Mouse (Mus musculus) cerebellum, adult 8-10 months (tissue): ENCODE data around the gene Ubtd2.
"Not testable (repeated sequence)": the region's sequence is repeated elsewhere in the genome, so short reads cannot be mapped to it uniquely, and the experiment has no call there.

Experiments
- DNase-seq: peaks from one replicate; pipeline ENCODE4 v3.0.0; 2022

Ubtd2 gene

DNA sequence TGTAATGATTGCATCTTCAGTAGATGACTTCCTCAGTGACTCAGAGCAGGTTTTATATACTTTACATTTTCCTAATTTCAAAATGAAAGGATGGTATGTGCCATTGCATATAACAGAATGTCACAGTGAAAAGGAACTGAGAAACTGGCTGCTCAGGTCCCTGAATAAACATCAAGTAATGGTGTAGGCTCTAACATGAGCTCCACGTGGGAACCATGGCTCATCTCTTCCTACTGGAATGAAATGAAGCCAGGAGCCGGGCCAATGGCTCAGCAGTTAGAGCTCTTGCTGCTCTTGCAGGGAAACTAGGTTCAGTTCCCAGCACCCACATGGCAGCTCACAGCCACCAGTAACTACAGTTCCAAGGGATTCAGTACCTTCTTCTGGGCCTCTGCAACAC is 16.8 kb downstream of the Ubtd2 start:
- DNase-seq, result no peak

GRCm38 (mm10) chr11:32474725-32475124 is 19.6 kb downstream of the Ubtd2 start:
- no peak for DNase-seq

- DNase-seq, result no peak
Measured at GRCm38 (mm10) chr11:32475487-32476236, 20.5 kb downstream of the Ubtd2 start.

- DNase-seq, result peak; percentile 51
Measured at GRCm38 (mm10) chr11:32481525-32481924, 26.4 kb downstream of the Ubtd2 start.

GRCm38 (mm10) chr11:32485290-32485689 is 30.1 kb downstream of the Ubtd2 start:
- no peak for DNase-seq

- DNase-seq, result no peak
Measured at GRCm38 (mm10) chr11:32486621-32487020, 31.5 kb downstream of the Ubtd2 start.

GRCm38 (mm10) chr11:32487501-32487900 is 32.3 kb downstream of the Ubtd2 start:
- no peak for DNase-seq

DNA sequence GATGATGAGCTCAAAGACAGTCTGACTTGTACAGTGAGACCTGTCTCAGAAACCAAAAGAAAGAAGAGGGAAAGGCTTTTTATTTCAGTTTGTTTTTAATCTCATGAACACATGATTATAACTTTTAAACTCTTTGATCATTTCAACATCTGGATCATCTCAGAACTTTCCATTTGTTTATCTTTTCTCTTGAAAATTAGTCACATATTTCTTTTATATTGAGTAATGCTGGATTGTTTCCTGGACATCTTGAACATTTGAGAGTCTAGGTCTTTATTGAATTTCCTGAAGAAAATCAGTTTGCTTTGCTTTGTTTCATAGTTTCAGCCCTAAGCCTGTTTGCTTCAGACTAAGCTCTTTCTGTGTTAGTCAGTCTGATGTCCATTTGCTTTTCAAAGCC is 33.2 kb downstream of the Ubtd2 start:
- DNase-seq, result no peak

DNA sequence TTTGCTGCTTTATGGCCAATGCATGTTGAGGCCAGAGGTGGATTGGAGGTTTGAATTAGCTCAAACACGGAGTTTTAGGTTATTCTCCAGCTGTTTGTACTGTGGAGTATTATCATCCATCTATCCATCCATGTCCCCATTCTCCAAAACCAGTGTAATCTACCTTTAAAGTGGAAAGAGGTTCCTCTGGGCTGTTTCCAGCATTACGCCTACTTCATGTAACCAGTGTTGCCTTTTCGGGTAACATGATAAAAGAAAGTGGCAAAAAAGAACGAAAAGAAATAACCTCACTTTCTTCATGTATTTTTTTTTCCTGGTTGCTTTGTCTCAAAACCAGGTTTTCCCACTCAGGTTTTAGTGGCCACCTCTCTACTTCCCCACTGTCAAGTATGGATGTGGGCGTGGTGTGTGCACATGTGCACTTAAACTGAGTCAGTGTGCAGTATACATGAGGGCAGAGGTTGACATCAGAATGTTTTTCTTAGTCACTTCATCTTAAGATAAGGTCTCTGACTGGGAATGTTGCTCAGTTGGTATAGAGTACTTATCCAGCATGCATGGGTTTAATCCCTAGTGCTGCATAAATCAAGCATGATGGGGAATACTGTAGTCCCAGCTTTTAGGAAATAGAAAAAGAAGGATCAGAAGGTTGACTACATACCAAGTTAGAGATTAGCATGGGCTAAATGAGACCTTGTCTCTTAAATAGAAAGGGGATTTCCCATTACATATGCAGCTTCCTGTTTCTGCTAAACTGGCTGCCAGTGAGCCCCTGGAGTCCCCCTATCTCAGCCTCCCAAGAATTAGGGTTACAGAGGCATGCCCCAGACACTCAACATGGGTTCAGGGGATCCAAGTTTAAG is 33.9 kb downstream of the Ubtd2 start:
- no peak for DNase-seq

GRCm38 (mm10) chr11:32491079-32491478 is 35.9 kb downstream of the Ubtd2 start:
- DNase-seq, result no peak

DNA sequence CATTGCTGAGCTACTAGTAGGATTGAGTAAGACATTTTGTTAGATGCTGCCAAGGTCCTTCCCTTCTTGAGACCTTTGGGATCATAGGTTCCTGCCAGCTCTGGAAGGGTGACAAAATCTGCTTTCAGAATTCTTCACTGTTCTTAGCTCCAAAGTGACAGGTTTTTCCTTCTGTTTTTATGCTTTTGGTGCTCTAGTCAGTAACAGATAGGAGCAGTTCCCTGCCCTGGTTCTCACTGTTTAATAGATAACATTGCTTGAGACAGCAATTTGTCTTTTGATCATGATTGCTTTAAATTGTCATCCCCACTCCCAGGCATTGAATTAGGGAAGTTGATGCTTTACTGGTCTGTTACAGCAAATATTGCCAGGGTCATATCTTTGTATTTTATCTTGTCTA is 38.1 kb downstream of the Ubtd2 start:
- DNase-seq, result no peak

- no peak for DNase-seq
Measured at GRCm38 (mm10) chr11:32495283-32495682, 40.1 kb downstream of the Ubtd2 start.

DNA sequence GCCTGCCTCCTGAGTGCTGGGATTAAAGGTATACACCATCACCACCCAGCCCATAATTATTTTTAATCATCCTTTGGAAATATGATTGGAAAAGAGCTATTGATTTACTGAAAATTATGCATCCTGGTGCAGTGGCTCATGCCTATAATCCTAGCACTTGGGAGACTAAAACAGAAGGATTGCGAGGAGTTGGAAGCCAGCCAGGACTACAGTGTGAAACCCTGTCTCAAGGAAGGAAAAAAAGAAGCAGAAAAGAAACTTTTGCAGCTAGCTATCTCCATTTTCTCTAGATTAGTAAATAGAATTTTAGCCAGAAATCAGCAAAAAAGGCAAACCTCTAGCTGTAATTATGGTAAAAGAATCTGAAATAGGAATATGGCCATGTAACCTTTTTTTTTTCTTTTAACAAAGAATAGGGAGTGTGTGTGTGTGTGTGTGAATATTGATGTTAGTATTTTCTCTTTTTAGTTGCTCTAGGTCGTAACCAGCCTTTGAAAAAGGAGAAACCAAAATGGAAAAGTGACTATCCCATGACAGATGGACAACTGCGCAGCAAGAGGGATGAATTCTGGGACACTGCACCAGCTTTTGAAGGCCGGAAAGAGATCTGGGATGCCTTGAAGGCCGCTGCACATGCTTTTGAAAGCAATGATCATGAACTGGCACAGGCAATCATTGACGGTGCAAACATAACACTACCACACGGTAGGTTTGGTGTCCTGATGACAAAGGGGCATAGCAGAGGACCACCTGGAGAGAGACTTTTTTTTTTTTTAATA is 43.8 kb downstream of the Ubtd2 start:
- peak; percentile 61 for DNase-seq

GRCm38 (mm10) chr11:32499931-32500330 is 44.8 kb downstream of the Ubtd2 start:
- no peak for DNase-seq

- DNase-seq, result no peak
Measured at GRCm38 (mm10) chr11:32503711-32504110, 48.5 kb downstream of the Ubtd2 start.

- no peak for DNase-seq
Measured at GRCm38 (mm10) chr11:32505091-32505739, 50.0 kb downstream of the Ubtd2 start.

DNA sequence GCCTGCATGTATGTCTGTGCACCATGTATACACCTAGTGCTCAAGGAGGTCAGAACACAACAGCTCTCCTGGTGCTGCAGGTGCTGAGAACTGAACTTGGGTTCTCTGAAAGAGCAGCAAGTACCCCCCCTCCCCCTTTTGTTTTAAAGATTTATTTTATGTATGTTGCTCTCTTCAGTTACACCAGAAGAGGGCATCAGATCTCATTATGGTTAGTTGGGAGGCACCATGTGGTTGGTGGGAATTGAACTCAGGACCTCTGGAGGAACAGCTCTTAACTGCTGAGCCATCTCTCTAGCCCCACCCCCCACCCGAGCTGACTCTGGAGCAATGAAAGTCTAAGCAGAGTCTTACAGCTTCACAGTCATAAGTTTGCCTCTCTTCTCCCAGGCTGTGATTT is 55.8 kb downstream of the Ubtd2 start:
- DNase-seq, result no peak

GRCm38 (mm10) chr11:32514853-32515252 is 59.7 kb downstream of the Ubtd2 start:
- not testable (repeated sequence) for DNase-seq

GRCm38 (mm10) chr11:32516091-32516490 is 60.9 kb downstream of the Ubtd2 start:
- DNase-seq, result no peak

DNA sequence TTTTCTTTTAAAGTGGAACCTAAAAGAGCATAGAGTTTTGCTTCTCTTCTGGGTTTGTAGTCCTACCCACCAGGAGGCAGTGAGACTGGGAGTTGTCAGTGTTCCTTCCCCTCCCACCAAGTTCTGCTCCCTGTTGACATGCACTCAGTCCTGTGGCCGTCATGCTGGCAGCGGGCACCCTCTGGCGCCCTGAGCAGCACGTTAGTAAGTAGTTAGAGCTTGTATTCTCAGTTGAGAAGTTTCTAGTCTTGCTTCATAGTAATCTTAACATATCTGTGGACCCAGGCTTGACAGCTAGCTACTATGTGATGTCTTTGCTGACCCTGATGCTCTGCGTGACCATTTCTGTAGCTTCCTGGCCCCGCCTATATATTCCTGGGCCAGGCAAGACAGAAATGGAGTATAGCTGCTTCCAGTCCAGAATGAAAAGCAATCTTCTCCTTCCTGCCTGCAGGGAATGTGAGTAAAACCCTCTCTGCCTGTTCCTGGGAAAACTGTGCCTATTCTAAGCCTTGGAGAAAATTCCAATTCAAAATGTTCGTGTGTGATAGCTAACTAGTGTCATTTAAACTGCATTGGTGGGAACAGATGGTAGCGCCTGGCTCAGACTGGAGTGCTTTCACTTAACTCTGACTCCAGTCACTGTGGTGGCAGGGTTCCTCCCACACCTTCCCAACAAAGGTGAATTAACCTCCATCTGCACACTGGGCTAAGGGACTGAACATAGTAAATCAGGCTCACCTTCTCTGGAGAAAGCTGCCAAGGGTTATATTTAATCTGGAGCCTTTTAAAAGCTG is 61.9 kb downstream of the Ubtd2 start:
- DNase-seq, result peak; percentile 78

- no peak for DNase-seq
Measured at GRCm38 (mm10) chr11:32518770-32519169, 63.6 kb downstream of the Ubtd2 start.

DNA sequence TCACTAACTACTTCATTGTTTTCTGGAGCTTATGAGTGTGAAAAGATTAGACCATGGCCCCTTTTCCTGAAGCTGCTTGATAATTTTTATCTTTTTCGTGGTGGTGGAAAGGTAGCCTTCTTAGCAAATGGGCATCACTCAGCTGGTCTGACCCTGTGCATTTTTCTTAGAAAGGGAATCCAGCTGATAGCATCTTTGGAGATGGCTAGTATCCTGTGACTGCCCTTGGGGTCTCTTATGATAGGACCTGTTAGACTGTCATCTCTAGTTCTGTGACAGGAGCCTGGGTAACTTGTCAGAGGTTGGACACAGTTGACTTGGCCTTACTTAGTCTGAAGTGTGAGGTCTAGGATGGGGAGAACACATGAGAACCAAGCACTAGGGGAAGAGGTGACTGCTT is 64.2 kb downstream of the Ubtd2 start:
- DNase-seq, result no peak
